Mouse (Mus musculus) left cerebral cortex, postnatal 36 days (tissue): Measurements from ENCODE around the gene Unc5c. TPM values are rescaled to one million over a fixed set of nuclear protein-coding genes. Genes with fewer than 3 reads are reported as not detected.

Experiments
- DNase-seq, 2 experiments: peaks; one replicate each; pipeline ENCODE4 v3.0.0; 2021 to 2022; ENCODE audit warnings: low spot score in 2 of 2, mixed read lengths in 1 of 2
- intact Hi-C: fragments of 180-260 bp; cut with DNase I; formaldehyde crosslinking; loops from one replicate; pipeline ENCODE4 v1.15.1; 2025
- total RNA-seq, 2 experiments: library from RNA; stranded (reverse); gene quantifications; 2 replicates each; pipeline ENCODE4 v1.2.3; 2021

The Unc5c gene
- total RNA-seq, 2 experiments from 2014 or later, result 27.3 to 38.5 TPM

DNA sequence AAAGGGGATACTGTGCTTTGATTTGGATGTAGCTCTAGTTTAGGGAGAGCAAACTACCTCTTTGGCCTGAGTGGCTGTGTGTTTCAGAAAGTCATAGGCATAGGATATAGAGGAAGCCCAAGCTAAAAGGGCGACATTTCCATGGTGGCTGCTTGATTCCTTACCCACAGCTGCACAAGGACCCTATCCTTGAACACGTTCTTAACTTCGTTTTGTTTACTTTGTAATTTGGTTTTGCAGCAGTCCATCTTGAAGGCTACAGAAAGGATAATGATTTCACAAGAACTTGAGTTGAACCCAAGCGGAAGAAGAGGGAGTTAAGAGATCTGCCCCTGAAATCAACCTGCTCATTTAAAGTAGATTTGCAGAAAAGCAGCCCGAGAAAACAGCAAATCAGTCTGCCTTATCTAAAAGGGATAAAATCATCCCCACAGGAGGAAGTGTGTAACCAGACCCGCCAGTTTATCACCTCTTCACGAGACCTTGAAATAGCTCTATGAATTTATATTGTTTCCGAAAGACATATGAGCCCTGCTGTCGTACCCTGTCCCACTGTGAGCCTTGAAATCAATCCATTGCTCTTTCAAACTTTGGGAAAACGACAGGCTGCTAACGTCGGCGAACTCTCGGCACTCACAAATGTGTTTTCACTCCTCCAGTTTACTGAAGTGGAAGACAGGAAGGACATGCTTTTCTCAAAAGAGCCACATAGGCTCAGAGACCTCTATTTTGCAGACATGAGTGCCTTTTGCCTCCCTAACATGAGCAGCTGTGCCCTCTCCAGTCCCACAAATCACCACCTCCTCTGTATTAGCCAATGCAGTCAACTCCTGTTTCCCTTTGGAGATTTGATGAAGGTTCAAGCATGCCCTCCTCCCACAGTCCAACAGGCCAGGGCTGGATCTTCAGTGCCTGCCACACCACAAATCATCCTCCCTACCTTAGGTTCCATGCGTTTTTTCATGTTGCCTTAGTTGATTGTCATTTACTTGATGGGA is 195.3 kb downstream of the Unc5c start:
- DNase-seq, result no peak
- intact Hi-C loops, result no loop called here

- no peak for DNase-seq
- intact Hi-C loops, result no loop called here
Observed at GRCm38 (mm10) chr3:141689113-141689512, 224.1 kb downstream of the Unc5c start.

DNA sequence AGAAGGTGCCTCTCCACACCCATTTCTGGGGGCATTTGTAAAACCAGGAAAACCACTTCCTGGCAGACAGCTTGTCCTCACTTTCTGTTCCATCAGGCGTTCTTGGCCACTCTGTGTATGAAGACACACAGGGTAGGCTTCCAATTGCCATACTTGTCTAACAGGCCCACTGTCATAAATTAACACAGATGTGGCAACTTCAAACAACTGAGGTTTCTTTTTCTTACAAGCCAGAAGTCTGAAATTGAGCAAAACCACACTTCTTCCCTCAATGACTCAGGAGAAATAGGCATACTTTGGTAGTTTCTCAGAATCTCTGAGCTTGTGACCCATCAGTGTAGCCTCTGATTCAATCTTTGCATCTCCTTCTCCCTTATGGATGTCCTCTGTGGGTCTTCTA is 225.7 kb downstream of the Unc5c start:
- DNase-seq, result no peak
- intact Hi-C loops, result no loop called here

- intact Hi-C loops, result no loop called here
Observed at GRCm38 (mm10) chr3:141691418-141691817, 226.4 kb downstream of the Unc5c start.

GRCm38 (mm10) chr3:141691846-141692245 is 226.8 kb downstream of the Unc5c start:
- intact Hi-C loops, result no loop called here
- DNase-seq, result no peak

More at GRCm38 (mm10) chr3:141691418-141691817, 226.4 kb downstream of the Unc5c start:
- DNase-seq, result no peak

- intact Hi-C loops, result no loop called here
- no peak for DNase-seq
Observed at GRCm38 (mm10) chr3:141699177-141699576, 234.2 kb downstream of the Unc5c start.

DNA sequence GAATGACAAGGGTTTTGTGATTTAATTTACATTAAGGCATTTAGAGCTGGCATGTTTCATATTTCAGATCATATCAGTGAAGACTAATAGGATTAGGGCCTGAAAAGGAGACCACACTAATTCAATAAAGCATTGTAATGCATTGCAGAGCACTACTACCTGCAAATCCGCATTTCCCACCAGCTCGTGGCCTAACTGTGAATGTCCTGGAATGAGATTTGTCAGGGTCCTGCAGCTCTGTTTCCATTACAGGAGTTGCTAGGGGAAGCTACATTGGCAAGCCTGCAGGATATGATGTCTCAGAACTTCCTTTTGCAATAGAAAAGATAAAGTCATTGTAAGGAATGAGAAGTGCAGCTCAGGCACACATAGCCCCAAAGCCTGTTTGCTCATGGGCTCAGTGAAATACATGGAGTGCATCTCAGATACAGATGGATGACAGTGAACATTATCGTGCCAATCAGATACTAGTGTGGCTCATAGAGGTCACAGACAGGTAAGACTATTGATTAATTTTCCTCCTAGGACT is 236.4 kb downstream of the Unc5c start:
- DNase-seq, result no peak
- intact Hi-C loops, result no loop called here

GRCm38 (mm10) chr3:141711601-141712000 is 246.6 kb downstream of the Unc5c start:
- intact Hi-C loops, result no loop called here
- no peak for DNase-seq

DNA sequence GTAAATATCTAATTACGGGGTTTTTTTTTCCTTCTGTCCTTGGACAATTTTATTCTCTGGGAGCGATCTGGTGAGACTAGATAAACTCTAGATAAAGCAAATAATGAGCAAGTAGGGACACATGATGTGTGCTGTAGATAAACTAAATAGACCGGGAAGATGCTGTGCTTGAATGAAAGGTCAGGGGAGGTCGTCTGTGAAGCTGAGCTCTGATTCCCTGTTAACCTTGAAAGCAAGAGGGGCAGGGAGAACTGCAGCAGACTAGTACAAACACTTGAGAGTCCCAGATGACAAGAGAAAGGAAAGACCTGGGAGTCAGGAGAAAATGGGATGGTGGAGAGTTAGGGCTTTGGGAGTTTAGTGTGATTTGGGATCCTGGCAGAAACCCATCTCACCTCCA is 251.4 kb downstream of the Unc5c start:
- DNase-seq, result no peak
- intact Hi-C loops, result no loop called here

DNA sequence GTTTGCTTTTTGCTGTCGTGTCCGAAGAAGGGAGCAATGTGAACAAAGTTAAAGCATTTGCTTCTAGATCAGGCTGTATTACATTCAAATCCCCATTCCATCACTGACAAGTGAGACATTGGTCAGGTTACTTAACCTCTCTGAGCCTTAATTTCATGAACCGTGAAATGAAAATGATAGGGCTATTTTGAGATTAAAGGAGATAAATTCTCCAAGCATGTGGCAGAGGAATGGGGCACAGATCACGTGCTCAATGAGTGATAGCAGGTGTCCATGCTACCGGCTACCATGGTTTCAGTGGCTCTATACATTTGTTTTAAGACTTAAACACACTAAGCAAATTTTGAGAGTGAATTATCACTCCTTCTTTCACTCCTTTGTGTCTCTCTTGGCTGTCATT is 254.0 kb downstream of the Unc5c start:
- DNase-seq, result no peak
- intact Hi-C loops, result no loop called here

DNA sequence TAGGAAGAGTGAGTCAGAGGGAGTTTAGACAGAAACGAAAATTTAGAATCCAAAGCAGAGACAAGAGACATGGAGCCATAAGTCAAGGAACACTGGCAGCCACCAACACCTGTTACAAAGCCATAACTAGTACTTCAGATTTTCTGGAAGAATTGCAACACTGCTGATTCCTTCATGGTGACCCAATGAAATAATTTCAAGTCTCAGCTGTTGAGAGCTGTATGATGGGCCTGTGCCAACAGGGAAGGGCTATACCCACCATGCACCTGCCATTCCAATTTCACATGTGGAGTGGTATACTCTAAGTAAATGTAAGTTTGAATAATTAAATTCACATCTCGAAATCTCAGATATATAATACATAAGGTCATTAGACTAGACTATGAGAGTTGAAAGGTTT is 259.5 kb downstream of the Unc5c start:
- DNase-seq, result no peak
- intact Hi-C loops, result no loop called here

DNA sequence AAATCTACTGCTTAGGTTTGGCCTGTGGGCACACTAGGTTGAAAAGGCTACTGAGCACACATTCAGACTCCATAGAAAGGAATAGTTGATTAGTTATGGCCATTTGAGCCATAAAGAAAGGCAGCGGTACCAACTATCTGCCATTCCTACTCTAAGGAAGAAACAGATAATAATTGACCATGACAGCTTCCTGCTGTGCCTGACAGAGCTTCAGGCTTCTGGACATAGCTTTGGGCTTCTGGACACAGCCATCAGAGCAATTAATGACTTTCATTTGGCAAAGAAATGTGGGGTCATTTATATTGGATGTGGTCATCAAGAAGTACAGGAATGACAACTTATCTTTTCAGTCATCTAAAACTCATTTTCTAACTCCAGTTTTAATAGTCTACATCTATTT is 260.4 kb downstream of the Unc5c start:
- no peak for DNase-seq
- intact Hi-C loops, result no loop called here

DNA sequence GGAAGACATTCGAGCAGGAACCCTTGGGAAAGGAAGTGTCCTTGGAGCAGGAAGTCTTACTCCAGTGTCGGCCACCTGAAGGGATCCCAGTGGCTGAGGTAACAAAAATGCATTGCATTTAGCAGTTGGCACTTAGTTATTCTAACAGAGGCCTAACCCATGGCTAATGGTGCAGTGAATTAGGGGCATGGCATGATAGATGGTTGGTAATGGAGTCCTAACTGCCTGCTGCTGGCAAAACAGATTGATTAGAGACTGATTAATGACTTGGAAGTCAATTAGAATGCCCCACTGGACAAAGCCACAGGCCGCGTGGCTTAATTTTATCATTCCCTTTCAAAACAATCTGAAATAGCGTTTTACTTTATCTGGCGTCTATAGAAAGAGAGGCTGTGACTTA is 268.8 kb downstream of the Unc5c start:
- intact Hi-C loops, result no loop called here
- DNase-seq, result no peak

- intact Hi-C loops, result no loop called here
- no peak for DNase-seq
Observed at GRCm38 (mm10) chr3:141735285-141735684, 270.3 kb downstream of the Unc5c start.

DNA sequence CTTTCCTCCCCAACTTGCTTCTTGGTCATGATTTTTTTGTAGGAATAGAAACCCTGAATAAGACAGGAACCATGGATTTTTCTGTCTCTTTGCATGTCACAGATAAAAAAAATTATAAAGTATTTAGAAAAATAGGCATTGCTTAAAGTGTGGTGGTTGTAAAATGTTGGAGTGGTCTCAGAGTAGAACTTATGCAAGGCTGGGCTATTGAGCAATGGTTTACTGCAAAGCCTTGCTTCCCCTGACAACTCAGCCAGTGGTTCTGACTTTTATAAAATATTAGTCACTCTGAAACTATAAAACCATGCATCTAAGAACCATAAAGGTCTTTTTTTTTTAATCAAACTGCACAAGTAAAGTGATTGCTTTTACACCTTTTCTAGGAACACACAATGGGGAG is 280.3 kb downstream of the Unc5c start:
- no peak for DNase-seq
- intact Hi-C loops, result no loop called here

- intact Hi-C loops, result no loop called here
- no peak for DNase-seq
Observed at GRCm38 (mm10) chr3:141748694-141749381, 283.8 kb downstream of the Unc5c start.

DNA sequence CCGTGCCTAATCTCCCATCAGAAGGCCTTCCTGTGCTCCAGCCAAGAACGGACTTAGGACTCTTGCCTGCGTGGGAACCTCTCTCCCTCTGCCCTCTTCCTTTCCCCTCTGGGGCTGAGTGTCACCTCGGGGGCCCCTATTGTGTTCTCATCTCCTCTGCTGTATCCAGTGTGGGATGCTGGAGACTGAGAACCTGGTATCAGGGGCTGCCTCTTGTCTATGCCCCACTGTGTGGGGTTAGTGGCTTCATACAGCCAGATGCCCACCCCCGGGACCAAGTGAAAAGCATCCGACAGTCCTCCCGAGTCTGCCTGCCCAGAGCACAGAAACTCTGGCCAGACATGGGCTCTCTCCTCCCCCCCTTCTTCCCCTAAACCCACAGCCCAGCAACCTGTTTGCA is 287.2 kb downstream of the Unc5c start:
- no peak for DNase-seq
- intact Hi-C loops, result no loop called here

- DNase-seq, result no peak
- intact Hi-C loops, result no loop called here
Observed at GRCm38 (mm10) chr3:141757259-141757658, 292.2 kb downstream of the Unc5c start.

DNA sequence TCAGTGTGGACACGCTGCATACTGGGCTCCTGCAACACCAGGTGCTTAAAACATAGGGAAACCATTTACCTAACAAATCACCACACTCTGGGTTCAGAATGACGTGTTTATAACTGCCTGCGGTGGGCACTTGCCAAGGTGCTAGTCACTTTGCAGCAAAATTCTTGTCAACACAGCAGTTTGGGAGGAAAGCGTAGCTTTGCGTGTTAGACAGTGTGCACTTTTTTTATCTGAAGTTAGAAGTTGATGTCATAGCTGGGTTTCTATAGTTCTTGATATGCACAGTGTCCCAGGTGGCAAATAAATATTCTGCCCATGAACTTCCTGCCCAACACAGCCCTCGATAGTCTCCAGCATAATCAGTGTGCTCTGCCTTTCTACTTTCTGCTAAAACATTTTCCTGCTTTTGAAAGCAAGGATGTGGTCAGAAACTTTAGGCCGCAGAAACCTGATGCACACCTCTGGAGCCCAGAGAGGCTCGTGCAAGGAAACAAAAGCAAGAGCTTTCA is 313.4 kb downstream of the Unc5c start:
- intact Hi-C loops, result no loop called here
- DNase-seq, result no peak

DNA sequence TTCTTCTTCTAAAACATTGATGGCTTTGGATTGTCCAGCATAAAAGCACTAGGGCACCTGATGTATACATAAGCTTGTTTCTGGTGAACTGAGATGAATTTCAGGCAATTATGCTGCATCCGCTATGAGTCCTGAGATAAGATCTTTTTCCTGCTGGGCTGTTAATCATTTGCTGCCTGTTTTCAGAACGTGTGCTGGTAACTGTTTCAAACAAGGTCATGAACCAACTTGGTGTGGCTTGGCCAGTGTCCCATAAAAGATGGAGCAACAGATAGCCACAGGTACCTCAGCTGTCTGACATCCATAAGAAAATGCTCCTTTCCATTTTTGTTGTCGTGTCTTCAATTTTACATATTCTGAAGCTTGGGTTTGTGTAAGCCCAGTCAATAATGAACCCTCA is 314.2 kb downstream of the Unc5c start:
- no peak for DNase-seq
- intact Hi-C loops, result no loop called here
